Mouse (Mus musculus) heart, embryonic 13.5 days (tissue): ENCODE results near the gene Cox6b2. TPM values are rescaled to one million over a fixed set of nuclear protein-coding genes. Genes with fewer than 3 reads are reported as not detected.

ENCODE experiments used
- ATAC-seq: fragments of 200-750 bp; cut with Nextera tagmentation; 2 replicates; pipeline ENCODE4 v1.8.0; 2017; ENCODE audit warnings: moderate TSS enrichment; ENCODE audit not compliant: insufficient number of reproducible peaks, low FRiP score, low TSS enrichment; ENCODE audit errors: extremely low read depth
- H3K27ac ChIP-seq: fragments of 300-500 bp; sonication (generic); replicated peaks from 2 replicates; pipeline ENCODE4 v1.5.1; 2015; ENCODE audit warnings: moderate library complexity, mild to moderate bottlenecking, inconsistent platforms
- H3K27me3 ChIP-seq: fragments of 300-500 bp; sonication (generic); replicated peaks from 2 replicates; pipeline ENCODE4 v1.6.1; 2015; ENCODE audit warnings: mild to moderate bottlenecking, inconsistent platforms
- H3K36me3 ChIP-seq: fragments of 300-500 bp; sonication (generic); 2 replicates; pipeline ENCODE4 v1.6.1; 2015; ENCODE audit warnings: mild to moderate bottlenecking, inconsistent platforms
- H3K4me1 ChIP-seq: fragments of 300-500 bp; sonication (generic); 2 replicates; pipeline ENCODE4 v1.6.1; 2015; ENCODE audit warnings: inconsistent platforms
- H3K4me2 ChIP-seq: fragments of 300-500 bp; sonication (generic); 2 replicates; pipeline ENCODE4 v1.6.1; 2015; ENCODE audit warnings: inconsistent platforms, mild to moderate bottlenecking, moderate library complexity
- H3K4me3 ChIP-seq: fragments of 300-500 bp; sonication (generic); 2 replicates; pipeline ENCODE4 v1.5.1; 2015; ENCODE audit warnings: moderate library complexity, mild to moderate bottlenecking, inconsistent platforms
- H3K9ac ChIP-seq: fragments of 300-500 bp; sonication (generic); 2 replicates; pipeline ENCODE4 v1.6.1; 2015; ENCODE audit warnings: inconsistent platforms, mild to moderate bottlenecking, moderate library complexity
- H3K9me3 ChIP-seq: fragments of 300-500 bp; sonication (generic); 2 replicates; pipeline ENCODE4 v1.6.1; 2016; ENCODE audit warnings: inconsistent platforms
- WGBS: fragments of 180-500 bp; shearing (Covaris S2); methylation state at CpG from one replicate; pipeline ENCODE4 v1.1.7; 2015; ENCODE audit warnings: mixed read lengths; 5-methylcytosine and 5-hydroxymethylcytosine counted together
- polyA plus RNA-seq: library from polyadenylated mRNA; unstranded; fragments of >200 nt; fragmentation: Nextera tagmentation; extraction: Ambion mirVana; gene quantifications from 2 replicates; pipeline ENCODE4 v1.2.1, GENCODE M21; 2015

Gene Cox6b2
- polyA plus RNA-seq, 1 experiment from 2014 or later, result 36.4 TPM

- H3K36me3 ChIP-seq, result peaks cover 86% of the 10 kb centered on the region
- WGBS, result 41% methylated on average over 18 of the region's 18 CpGs
- ATAC-seq, result no peak
- H3K27ac ChIP-seq, result no peak overlapping the region
- no peaks in the 10 kb centered on the region for H3K4me1 ChIP-seq
- no peak overlapping the region for H3K4me2 ChIP-seq
- no peak overlapping the region for H3K4me3 ChIP-seq
- H3K9ac ChIP-seq, result no peak overlapping the region
- no peaks in the 10 kb centered on the region for H3K9me3 ChIP-seq
- no peaks in the 10 kb centered on the region for H3K27me3 ChIP-seq
These were observed 47.8 kb downstream of the Cox6b2 start for GRCm38 (mm10) chr7:4705098-4705497.

- ATAC-seq, result no peak
- no peak overlapping the region for H3K4me2 ChIP-seq
- no peaks in the 10 kb centered on the region for H3K4me1 ChIP-seq
- no peaks in the 10 kb centered on the region for H3K9me3 ChIP-seq
- no peaks in the 10 kb centered on the region for H3K27me3 ChIP-seq
- H3K4me3 ChIP-seq, result no peak overlapping the region
- no peak overlapping the region for H3K27ac ChIP-seq
- H3K9ac ChIP-seq, result no peak overlapping the region
- WGBS, result 88% methylated on average over 7 of the region's 7 CpGs
- H3K36me3 ChIP-seq, result peaks cover 86% of the 10 kb centered on the region
These were observed 49.7 kb downstream of the Cox6b2 start for GRCm38 (mm10) chr7:4703195-4703594.

- H3K27me3 ChIP-seq, result no peaks in the 10 kb centered on the region
- no peaks in the 10 kb centered on the region for H3K9me3 ChIP-seq
- no peak for ATAC-seq
- WGBS, result 70% methylated on average over 8 of the region's 8 CpGs
- H3K4me1 ChIP-seq, result no peaks in the 10 kb centered on the region
- H3K27ac ChIP-seq, result no peak overlapping the region
- peaks cover 85% of the 10 kb centered on the region for H3K36me3 ChIP-seq
- H3K4me3 ChIP-seq, result no peak overlapping the region
- no peak overlapping the region for H3K4me2 ChIP-seq
- no peak overlapping the region for H3K9ac ChIP-seq
These were observed 50.6 kb downstream of the Cox6b2 start for GRCm38 (mm10) chr7:4702334-4702733.

Other genes starting within 250 kb of the Cox6b2 start
- gene Tnnt1, start 236.7 kb downstream of the Cox6b2 start, polyA plus RNA-seq, result 610 and 755 TPM in 2 replicates
- 2,083 and 2,324 TPM in 2 replicates for gene Tnni3, start 228.9 kb downstream of the Cox6b2 start, polyA plus RNA-seq
- 0.59 and 0.95 TPM in 2 replicates for gene Dnaaf3, start 220.6 kb downstream of the Cox6b2 start, polyA plus RNA-seq
- gene Syt5, start 205.6 kb downstream of the Cox6b2 start, polyA plus RNA-seq, result 1.4 and 2.7 TPM in 2 replicates
- gene Ptprh, start 149.1 kb downstream of the Cox6b2 start, polyA plus RNA-seq, result 0.04 TPM in 1 of 2 replicates, not detected in the other
- gene Tmem86b, start 121.7 kb downstream of the Cox6b2 start, polyA plus RNA-seq, result 2.4 TPM in 2 replicates
- 7.2 and 7.4 TPM in 2 replicates for gene Ppp6r1, start 94.1 kb downstream of the Cox6b2 start, polyA plus RNA-seq
- 74.0 and 79.9 TPM in 2 replicates for gene Hspbp1, start 68.0 kb downstream of the Cox6b2 start, polyA plus RNA-seq
- 0.46 and 0.91 TPM in 2 replicates for gene Brsk1, start 62.5 kb downstream of the Cox6b2 start, polyA plus RNA-seq
- gene Tmem150b, start 27.8 kb downstream of the Cox6b2 start, polyA plus RNA-seq, result 0.05 and 0.07 TPM in 2 replicates
- 57.1 and 60.0 TPM in 2 replicates for gene Kmt5c, start 13.0 kb downstream of the Cox6b2 start, polyA plus RNA-seq
- not detected in 2 replicates for gene Fam71e2, start 18.2 kb upstream of the Cox6b2 start, polyA plus RNA-seq
- gene Il11, start 29.8 kb upstream of the Cox6b2 start, polyA plus RNA-seq, result 0.09 TPM in 1 of 2 replicates, not detected in the other
- not detected in 2 replicates for gene Tmem190, start 29.8 kb upstream of the Cox6b2 start, polyA plus RNA-seq
- gene Tmem238, start 36.6 kb upstream of the Cox6b2 start, polyA plus RNA-seq, result 4.1 and 4.3 TPM in 2 replicates
- 209 and 245 TPM in 2 replicates for gene Rpl28, start 39.8 kb upstream of the Cox6b2 start, polyA plus RNA-seq
- gene Ube2s, start 59.5 kb upstream of the Cox6b2 start, polyA plus RNA-seq, result 327 and 359 TPM in 2 replicates
- gene Shisa7, start 91.6 kb upstream of the Cox6b2 start, polyA plus RNA-seq, result 0.04 TPM in 2 replicates
- gene Isoc2b, start 117.2 kb upstream of the Cox6b2 start, polyA plus RNA-seq, result 3.7 and 3.8 TPM in 2 replicates
- 1.4 TPM in 2 replicates for gene Isoc2a, start 124.1 kb upstream of the Cox6b2 start, polyA plus RNA-seq
- gene Gm36210, start 153.4 kb upstream of the Cox6b2 start, polyA plus RNA-seq, result 0.27 TPM in 1 of 2 replicates, not detected in the other
- gene Zfp628, start 162.1 kb upstream of the Cox6b2 start, polyA plus RNA-seq, result 2.4 and 2.9 TPM in 2 replicates
- gene Nat14, start 168.9 kb upstream of the Cox6b2 start, polyA plus RNA-seq, result 4.2 and 5.8 TPM in 2 replicates
- 1.5 and 2.0 TPM in 2 replicates for gene Ssc5d, start 172.7 kb upstream of the Cox6b2 start, polyA plus RNA-seq
- 4.0 and 5.8 TPM in 2 replicates for gene Sbk2, start 211.3 kb upstream of the Cox6b2 start, polyA plus RNA-seq
- gene Sbk3, start 218.1 kb upstream of the Cox6b2 start, polyA plus RNA-seq, result 0.12 and 0.55 TPM in 2 replicates
- 20.8 and 25.7 TPM in 2 replicates for gene Zfp579, start 243.1 kb upstream of the Cox6b2 start, polyA plus RNA-seq